Mouse (Mus musculus) 416B (cell line): ENCODE results near the gene Por.

Experiments used
- DNase-seq: peaks from one replicate; pipeline ENCODE4 v3.0.0; 2011; ENCODE audit warnings: low read depth

The Por gene

GRCm38 (mm10) chr5:135669741-135670275 lies at the start of gene Por:
Gene Por (plus strand): TSS chr5:135670033.
- DNase-seq = peak; percentile 85

GRCm38 (mm10) chr5:135620526-135620925 lies 49.3 kb upstream of the Por start:
- no peak for DNase-seq

GRCm38 (mm10) chr5:135621725-135622124 lies 48.1 kb upstream of the Por start:
- DNase-seq = peak; percentile 62

- DNase-seq = no peak
Observed at GRCm38 (mm10) chr5:135623006-135623563, 46.7 kb upstream of the Por start.

- no peak for DNase-seq
Observed at GRCm38 (mm10) chr5:135628916-135629315, 40.9 kb upstream of the Por start.

GRCm38 (mm10) chr5:135629401-135629800 lies 40.4 kb upstream of the Por start:
- DNase-seq = no peak

GRCm38 (mm10) chr5:135630598-135630997 lies 39.2 kb upstream of the Por start:
- peak; percentile 78 for DNase-seq

GRCm38 (mm10) chr5:135632117-135632796 lies 37.6 kb upstream of the Por start, which contains the start of gene Rhbdd2:
Gene Rhbdd2 (plus strand): TSS chr5:135632618.
- DNase-seq = peak; percentile 98

GRCm38 (mm10) chr5:135632797-135633144 lies 37.1 kb upstream of the Por start:
- no peak for DNase-seq

GRCm38 (mm10) chr5:135639760-135640458 lies 29.9 kb upstream of the Por start:
- peak; percentile 41 for DNase-seq

- DNase-seq = no peak
Observed at GRCm38 (mm10) chr5:135640459-135640789, 29.4 kb upstream of the Por start.

- DNase-seq = no peak
Observed at GRCm38 (mm10) chr5:135641028-135641427, 28.8 kb upstream of the Por start.

- DNase-seq = peak; percentile 79
Observed at GRCm38 (mm10) chr5:135642686-135643551, 26.9 kb upstream of the Por start.

- DNase-seq = no peak
Observed at GRCm38 (mm10) chr5:135643552-135643842, 26.3 kb upstream of the Por start.

GRCm38 (mm10) chr5:135643869-135644268 lies 26.0 kb upstream of the Por start:
- no peak for DNase-seq

- DNase-seq = peak; percentile 35
Observed at GRCm38 (mm10) chr5:135645330-135645729, 24.5 kb upstream of the Por start.

GRCm38 (mm10) chr5:135646038-135646437 lies 23.8 kb upstream of the Por start:
- DNase-seq = no peak

GRCm38 (mm10) chr5:135648461-135649308 lies 21.1 kb upstream of the Por start:
- DNase-seq = peak; percentile 93

- DNase-seq = no peak
Observed at GRCm38 (mm10) chr5:135649309-135649633, 20.6 kb upstream of the Por start.

GRCm38 (mm10) chr5:135651536-135651935 lies 18.3 kb upstream of the Por start:
- no peak for DNase-seq

GRCm38 (mm10) chr5:135653209-135653608 lies 16.6 kb upstream of the Por start:
- no peak for DNase-seq

GRCm38 (mm10) chr5:135656046-135656445 lies 13.8 kb upstream of the Por start:
- DNase-seq = no peak
